Mouse (Mus musculus): Measurements from ENCODE around the gene Ifna14. TPM values are rescaled to one million over a fixed set of nuclear protein-coding genes. Genes with fewer than 3 reads are reported as not detected.
"Not testable (repeated sequence)": the region's sequence is repeated elsewhere in the genome, so short reads cannot be mapped to it uniquely, and the experiment has no call there.

Gene Ifna14
- total RNA-seq (2021): not detected
- long read RNA-seq, experiment 1: 0 reads
- long read RNA-seq, experiment 2: 0 reads

- DNase-seq: no peak
Measured at GRCm38 (mm10) chr4:88571698-88572097, at the start of gene Ifna14. Gene Ifna14 (minus strand): TSS chr4:88571798.

GRCm38 (mm10) chr4:88603276-88603675 is 31.7 kb upstream of the Ifna14 start, which contains the start of gene Ifna12:
Gene Ifna12 (minus strand): TSS chr4:88603376.
- DNase-seq: no peak

DNA sequence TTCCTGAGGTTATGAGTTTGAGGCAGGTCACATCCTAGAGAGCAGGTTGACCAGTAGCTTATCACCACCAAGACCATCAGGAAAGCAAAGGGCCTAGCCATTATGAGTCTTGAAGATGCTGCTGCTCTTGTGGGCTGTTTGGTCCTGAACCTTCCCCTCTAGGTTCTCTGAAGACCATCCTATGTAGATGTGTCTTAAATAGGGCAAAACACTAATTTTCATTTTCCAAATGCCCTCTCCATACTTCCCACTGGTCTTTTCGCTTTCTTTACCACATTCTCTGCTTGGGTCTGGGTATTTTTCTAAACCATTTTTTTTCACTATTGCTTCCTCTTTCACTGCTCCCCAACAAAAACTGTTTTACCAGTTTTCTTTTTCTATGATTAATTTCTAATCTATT is 20.7 kb upstream of the Ifna14 start, which contains the start of gene Ifna9:
Gene Ifna9, minus strand, starts transcription at position 101 of the 400 bp plus-strand sequence.
- no peak for DNase-seq

GRCm38 (mm10) chr4:88561791-88562190 is 9.8 kb downstream of the Ifna14 start:
- no peak for DNase-seq

DNA sequence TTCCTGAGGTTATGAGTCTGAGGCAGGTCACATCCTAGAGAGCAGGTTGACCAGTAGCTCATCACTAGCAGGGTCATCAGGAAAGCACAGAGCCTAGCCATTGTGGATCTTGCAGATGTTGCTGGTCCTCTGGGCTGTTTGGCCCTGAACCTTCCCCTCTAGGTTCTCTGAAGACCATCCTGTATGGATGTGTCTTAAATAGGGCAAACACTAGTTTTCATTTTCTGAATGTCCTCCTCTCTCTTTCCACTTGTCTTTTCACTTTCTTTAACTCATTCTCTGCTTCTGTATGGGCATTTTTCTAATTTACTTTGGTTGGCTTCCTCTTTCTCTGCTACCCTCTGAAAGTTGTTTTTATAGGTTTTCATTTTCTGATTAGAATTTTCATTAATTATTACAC is 13.5 kb downstream of the Ifna14 start, which contains the start of gene Ifna15:
Gene Ifna15, minus strand, starts transcription at position 101 of the 400 bp plus-strand sequence.
- not testable (repeated sequence) for DNase-seq

GRCm38 (mm10) chr4:88550161-88550945 is 21.2 kb downstream of the Ifna14 start:
- DNase-seq: peak; percentile 87

DNA sequence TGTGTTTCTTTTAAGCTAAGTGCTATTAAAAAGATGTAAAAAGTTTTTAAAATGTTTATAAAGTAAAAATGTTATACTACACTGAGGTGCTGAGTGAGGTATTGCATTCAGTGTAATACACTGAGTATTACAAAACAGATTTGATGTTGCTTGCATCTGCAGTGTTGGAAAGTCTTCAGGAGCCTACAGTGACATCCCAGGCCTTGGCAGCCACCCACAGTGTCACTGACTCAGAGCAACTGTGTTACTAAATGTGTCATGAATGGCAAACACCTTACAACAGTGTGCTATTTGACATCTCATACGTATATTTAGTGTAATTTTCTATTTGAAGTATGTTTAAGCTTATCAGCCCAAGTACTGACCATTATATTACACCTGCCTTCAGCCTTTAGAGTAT is 23.6 kb downstream of the Ifna14 start:
- no peak for DNase-seq

GRCm38 (mm10) chr4:88543649-88544234 is 27.9 kb downstream of the Ifna14 start:
- DNase-seq: no peak

DNA sequence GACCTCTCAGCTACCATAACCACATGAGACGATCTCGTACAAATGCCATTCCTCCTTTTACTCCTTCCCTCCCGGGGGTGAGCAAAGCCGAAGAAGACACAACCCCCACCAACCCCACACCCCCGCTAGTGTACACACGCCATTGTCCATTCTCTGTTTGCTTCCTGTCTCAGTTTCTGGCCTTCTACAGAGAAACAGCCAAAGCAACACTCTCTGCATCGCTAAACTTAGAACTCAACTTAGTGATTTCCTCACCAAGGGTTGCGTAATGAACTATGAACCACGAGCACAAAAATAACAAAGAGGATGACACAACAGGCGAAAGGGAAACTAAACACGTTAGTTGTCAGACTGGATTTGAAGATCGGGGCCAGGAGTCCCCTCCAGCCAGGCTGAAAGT is 34.3 kb downstream of the Ifna14 start:
- DNase-seq: peak; percentile 40

DNA sequence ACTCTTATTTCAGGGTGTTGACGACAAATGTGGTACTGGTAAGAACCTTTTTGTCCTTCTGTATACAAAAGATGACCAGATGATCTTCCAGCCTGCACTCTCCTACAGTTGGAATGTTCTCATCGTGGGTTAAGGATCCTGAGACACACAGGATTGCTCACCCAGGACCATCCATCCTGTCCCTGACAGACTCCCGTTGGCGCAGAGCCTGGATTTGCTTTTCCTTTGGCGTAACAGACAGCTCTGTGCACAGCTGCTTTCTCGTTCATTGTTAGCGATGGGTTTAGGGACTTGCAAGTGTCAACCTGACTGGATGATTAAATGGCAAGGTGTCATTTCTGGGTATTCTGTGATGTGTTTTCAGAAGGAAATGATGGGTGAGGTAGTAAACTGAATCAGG is 35.0 kb downstream of the Ifna14 start:
- DNase-seq: peak; percentile 72

DNA sequence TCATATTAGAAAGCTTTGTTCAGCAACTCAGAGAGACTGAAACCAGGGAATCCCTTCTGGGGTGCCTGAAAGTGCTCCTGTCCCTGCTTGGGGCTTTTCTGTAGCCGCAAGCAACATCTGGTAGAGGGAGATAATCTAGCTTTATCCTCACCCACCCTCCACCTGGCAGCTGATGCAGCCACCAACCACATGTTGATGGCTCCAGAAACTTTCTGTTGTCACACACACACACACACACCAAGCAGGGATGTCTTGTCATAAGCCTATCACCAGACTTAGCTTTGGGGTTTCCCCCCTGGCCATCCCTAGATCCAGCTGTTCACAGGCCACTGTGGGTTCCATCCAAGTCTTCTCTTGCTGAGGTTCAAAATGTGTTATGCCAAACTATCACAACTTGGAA is 35.9 kb downstream of the Ifna14 start:
- DNase-seq: no peak

DNA sequence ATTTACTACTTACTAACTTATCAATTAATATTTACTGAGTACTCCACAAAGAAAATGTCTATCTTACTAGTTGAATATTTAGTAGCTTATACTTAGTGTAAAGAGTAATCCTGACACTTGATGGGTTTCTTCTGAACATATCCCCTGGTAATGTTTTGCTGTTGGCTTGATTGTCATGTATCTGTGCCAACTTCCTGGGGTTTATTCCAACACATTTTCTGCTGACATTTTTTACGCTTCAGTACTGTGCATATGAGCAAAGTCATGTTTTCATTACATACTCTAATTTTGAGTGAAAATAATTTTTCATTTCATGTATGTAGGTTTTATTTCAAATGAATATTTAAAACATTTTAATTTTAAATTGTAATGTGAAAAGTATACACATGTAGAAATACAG is 36.7 kb downstream of the Ifna14 start:
- DNase-seq: no peak

- no peak for DNase-seq
Measured at GRCm38 (mm10) chr4:88533499-88533898, 38.1 kb downstream of the Ifna14 start.

GRCm38 (mm10) chr4:88530892-88531291 is 40.7 kb downstream of the Ifna14 start:
- no peak for DNase-seq

- DNase-seq: no peak
Measured at GRCm38 (mm10) chr4:88530271-88530670, 41.3 kb downstream of the Ifna14 start.

GRCm38 (mm10) chr4:88526379-88527049 is 45.1 kb downstream of the Ifna14 start:
- DNase-seq: no peak

DNA sequence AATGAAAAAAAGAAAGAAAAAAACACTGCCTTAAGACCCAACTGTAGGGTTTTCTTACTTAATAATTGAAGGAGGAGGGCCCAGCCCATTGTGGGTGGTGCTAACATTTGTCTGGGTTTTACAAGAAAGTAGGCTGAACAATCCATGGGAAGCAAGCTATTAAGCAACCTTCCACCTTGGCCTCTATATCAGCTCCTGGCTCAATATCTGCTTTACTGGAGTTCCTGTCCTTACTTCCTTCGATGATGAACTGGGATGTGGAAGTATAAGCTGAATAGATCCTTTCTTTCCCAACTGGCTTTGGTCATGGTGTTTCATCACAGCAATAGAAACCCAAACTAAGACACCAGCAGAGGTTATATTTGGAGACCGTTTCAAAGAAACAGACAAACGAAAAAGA is 46.2 kb downstream of the Ifna14 start:
- DNase-seq: no peak

DNA sequence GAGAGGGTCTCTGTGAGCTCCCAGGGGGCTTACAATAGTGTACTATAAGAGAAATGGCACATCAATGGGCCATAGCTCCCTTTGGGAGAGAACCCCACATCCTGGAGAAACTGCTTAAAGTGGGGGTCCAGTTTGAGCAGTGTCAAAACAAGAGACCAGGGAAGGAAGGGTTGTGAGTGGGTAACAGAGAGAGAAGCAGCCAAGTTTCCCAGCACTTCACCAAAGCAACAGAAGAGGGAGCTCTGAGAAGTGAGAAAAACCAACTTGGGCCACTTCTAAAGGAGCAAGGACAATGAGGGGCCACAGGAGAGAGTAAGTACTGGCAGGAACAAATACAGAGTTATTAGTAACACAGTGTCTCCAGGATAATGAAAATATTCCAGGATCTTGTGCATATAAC is 48.4 kb downstream of the Ifna14 start:
- peak; percentile 64 for DNase-seq

- DNase-seq: no peak
Measured at GRCm38 (mm10) chr4:88522674-88523073, 48.9 kb downstream of the Ifna14 start, which contains the start of gene Ifnb1. Gene Ifnb1 (minus strand): TSS chr4:88522774.
